ENCODE assay signal across 14 mouse cellular contexts in the genomic region with DNA sequence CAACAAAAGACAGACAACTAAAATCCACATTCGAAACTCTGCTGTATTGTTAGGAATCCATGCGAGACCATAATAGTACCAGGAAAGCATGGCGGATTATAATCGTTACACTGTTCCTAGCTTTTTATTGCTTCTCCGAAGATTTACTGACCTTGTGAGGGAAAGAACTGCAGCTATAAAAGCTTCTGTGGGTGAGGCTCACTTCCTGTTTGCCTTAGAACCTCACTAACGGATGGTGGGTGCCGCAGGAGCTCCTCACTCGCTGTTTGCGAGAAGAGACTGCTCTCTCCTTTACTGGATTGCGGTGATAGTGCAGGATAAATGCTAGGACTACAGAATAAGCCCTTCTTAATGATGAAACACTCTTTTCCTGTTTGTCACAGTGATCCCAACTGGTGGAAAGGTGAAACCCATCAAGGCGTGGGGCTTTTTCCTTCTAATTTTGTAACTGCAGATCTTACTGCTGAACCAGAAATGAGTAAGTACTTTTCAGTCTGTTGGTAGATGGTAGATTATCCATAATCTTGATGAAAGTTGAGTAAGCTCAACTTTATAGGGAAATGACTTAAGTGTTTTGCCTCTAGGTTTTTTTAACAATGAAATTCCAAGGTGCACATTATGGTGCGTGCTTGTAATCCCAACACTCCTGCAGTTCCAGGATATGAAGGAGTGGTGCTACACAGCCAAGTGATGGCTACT. TPM values are rescaled to one million over a fixed set of nuclear protein-coding genes. Genes with fewer than 3 reads are reported as not detected.
DNase-seq lines count a peak whose midpoint lies in the region; ATAC-seq and TF ChIP-seq lines count a peak whose summit lies in the region.
"Had no signal": no experiment of that assay in that cellular context is flagged by ENCODE, and none has a peak within 500 bp of the region (broad histone marks: within the 10 kb centered on the region; RNA-seq: fewer than 3 reads in every experiment).

No protein-coding gene starts in this region.

- H3K4me3 ChIP-seq in spleen, adult 2 months (ENCODE audit: extremely low read depth, insufficient read depth, insufficient read length): peak overlapping the region; percentile 39
- H3K4me3 ChIP-seq: hindbrain, embryonic 15.5 days; neural tube, embryonic 12.5 days had no signal

- H3K36me3 ChIP-seq in spleen, adult 2 months (ENCODE audit: control insufficient read depth, insufficient read depth, low read length): peaks cover 2% of the 10 kb centered on the region; the same call in 1 of the 2 replicates

- H3K4me1 ChIP-seq in spleen, adult 2 months (ENCODE audit: control insufficient read depth, insufficient read depth, insufficient read length): no peaks in the 10 kb centered on the region; the same call in none of the 2 replicates
- H3K4me1 ChIP-seq: hindbrain, embryonic 15.5 days; neural tube, embryonic 12.5 days had no signal

- no peaks in the 10 kb centered on the region for H3K27me3 ChIP-seq in spleen, adult 2 months (ENCODE audit: control insufficient read depth, insufficient read depth, low read length)
- H3K27me3 ChIP-seq: hindbrain, embryonic 15.5 days; neural tube, embryonic 12.5 days had no signal

- peak; percentile 87 for ATAC-seq in granulocyte monocyte progenitor cell, adult 5-6 weeks (replicated peaks; ENCODE audit: poor library complexity, severe bottlenecking)
- ATAC-seq in megakaryocyte, adult 5-6 weeks (ENCODE audit: poor library complexity, severe bottlenecking): peak; percentile 85

- no peak for TF ChIP-seq CTCF in spleen, adult 2 months (IDR thresholded peaks at IDR 0.05; ENCODE audit: extremely low read depth, insufficient read depth, insufficient read length, insufficient replicate concordance)

- no peak for TF ChIP-seq POLR2A in spleen, adult 2 months (IDR thresholded peaks at IDR 0.05; ENCODE audit: low read depth, low read length)

- 12% methylated on average over 12 of the region's 12 CpGs for WGBS in spleen, adult 2 months

- DNase-seq in spleen, adult 2 months (ENCODE audit: low read depth in 1 of 2, low spot score in 2 of 2): peak in 1 of 2 experiments; percentile 9
- DNase-seq in spleen, adult 18-20 months: no peak
- DNase-seq in thymus, postnatal 4 days: peak; percentile 59
- DNase-seq in right cerebral cortex, postnatal 4 days: no peak
- no peak for DNase-seq in kidney, postnatal 10 days
- DNase-seq in urinary bladder, adult 2 months (ENCODE audit: low spot score): no peak
- DNase-seq: adrenal gland, postnatal 25 days; cerebellum, adult 2 months; layer of hippocampus, postnatal 36 days; right cerebral cortex, postnatal 14 days had no signal

- H3K27ac ChIP-seq in spleen, adult 2 months (ENCODE audit: insufficient read depth, low read length): no peak overlapping the region
- H3K27ac ChIP-seq: hindbrain, embryonic 15.5 days; neural tube, embryonic 12.5 days had no signal

RNA-seq across cellular contexts. Expression of gene Tmem236, which starts 43.5 kb away (rescaled TPM):
- polyA plus RNA-seq in spleen, adult 2 months (2012; rRNA removed): not detected in 2 replicates
- not detected in 2 replicates for total RNA-seq in granulocyte monocyte progenitor cell, adult 5-6 weeks (2014; fragmentation: Nextera tagmentation)
- not detected in 2 replicates for total RNA-seq in granulocyte monocyte progenitor cell, adult 5-6 weeks (2017)
- total RNA-seq in megakaryocyte, adult 5-6 weeks (2015): 0.11 and 1.0 TPM in 2 replicates
- total RNA-seq in megakaryocyte, adult 5-6 weeks (2017): 0.37 and 0.59 TPM in 2 replicates
- 0.06 and 0.11 TPM in 2 replicates for polyA plus RNA-seq in urinary bladder, adult 2 months (2012; rRNA removed)

RNA-seq across cellular contexts. Expression of gene Stam, which starts 56.9 kb away (rescaled TPM):
- polyA plus RNA-seq in spleen, adult 2 months (2012; rRNA removed): 6.5 and 7.2 TPM in 2 replicates
- total RNA-seq in granulocyte monocyte progenitor cell, adult 5-6 weeks (2014; fragmentation: Nextera tagmentation): 29.2 and 51.3 TPM in 2 replicates
- 28.2 and 30.6 TPM in 2 replicates for total RNA-seq in granulocyte monocyte progenitor cell, adult 5-6 weeks (2017)
- 23.8 and 30.0 TPM in 2 replicates for total RNA-seq in megakaryocyte, adult 5-6 weeks (2015)
- total RNA-seq in megakaryocyte, adult 5-6 weeks (2017): 20.4 and 26.6 TPM in 2 replicates
- 33.1 and 33.5 TPM in 2 replicates for polyA plus RNA-seq in urinary bladder, adult 2 months (2012; rRNA removed)
